Mouse (Mus musculus) spleen, adult 2 months (tissue): Measurements from ENCODE around the gene Tnfaip8l1. TPM values are rescaled to one million over a fixed set of nuclear protein-coding genes. Genes with fewer than 3 reads are reported as not detected.

ENCODE experiments used
- DNase-seq, 2 experiments: peaks; one replicate each; pipeline versions ENCODE4 v3.0.0 to v3.0.0-alpha.2; 2012 to 2021; ENCODE audit warnings: low spot score in 2 of 2, low read depth in 1 of 2
- H3K27ac ChIP-seq: fragments of 200-500 bp; 2 replicates; pipeline ENCODE4 v1.5.1; 2012; ENCODE audit warnings: low read length, inconsistent platforms; ENCODE audit not compliant: insufficient read depth
- H3K27me3 ChIP-seq: fragments of 200-500 bp; 2 replicates; pipeline ENCODE4 v1.6.1; 2012; ENCODE audit warnings: mild to moderate bottlenecking, moderate library complexity, low read length, inconsistent platforms; ENCODE audit not compliant: control insufficient read depth, insufficient read depth
- H3K36me3 ChIP-seq: fragments of 200-500 bp; 2 replicates; pipeline ENCODE4 v1.6.1; 2012; ENCODE audit warnings: mild to moderate bottlenecking, low read length, inconsistent platforms; ENCODE audit not compliant: control insufficient read depth, insufficient read depth
- H3K4me1 ChIP-seq: fragments of 200-500 bp; 2 replicates; pipeline ENCODE4 v1.6.1; 2011; ENCODE audit warnings: inconsistent platforms; ENCODE audit not compliant: control insufficient read depth, insufficient read depth, insufficient read length
- H3K4me3 ChIP-seq: fragments of 200-500 bp; 2 replicates; pipeline ENCODE4 v1.5.1; 2011; ENCODE audit warnings: mild to moderate bottlenecking, inconsistent platforms; ENCODE audit not compliant: insufficient read depth, insufficient read length; ENCODE audit errors: extremely low read depth
- CTCF ChIP-seq: fragments of 200-500 bp; IDR thresholded peaks from 2 replicates; pipeline ENCODE4 v1.5.1; 2011; ENCODE audit warnings: mild to moderate bottlenecking, inconsistent platforms; ENCODE audit not compliant: insufficient read depth, insufficient read length, insufficient replicate concordance; ENCODE audit errors: extremely low read depth
- POLR2A ChIP-seq: fragments of 200-500 bp; IDR thresholded peaks from 2 replicates; pipeline ENCODE4 v1.6.1; 2011; ENCODE audit warnings: low read depth, low read length, inconsistent platforms
- WGBS: fragments of 180-500 bp; shearing (Covaris S2); methylation state at CpG from one replicate; pipeline ENCODE4 v1.1.7; 2018; 5-methylcytosine and 5-hydroxymethylcytosine counted together
- polyA plus RNA-seq: library from polyadenylated mRNA; depleted of rRNA; stranded (reverse); fragments of >200 nt; gene quantifications from 2 replicates; pipeline ENCODE4 v1.2.3, GENCODE M21; 2012

The Tnfaip8l1 gene
- polyA plus RNA-seq, 1 experiment = 7.3 TPM

DNA sequence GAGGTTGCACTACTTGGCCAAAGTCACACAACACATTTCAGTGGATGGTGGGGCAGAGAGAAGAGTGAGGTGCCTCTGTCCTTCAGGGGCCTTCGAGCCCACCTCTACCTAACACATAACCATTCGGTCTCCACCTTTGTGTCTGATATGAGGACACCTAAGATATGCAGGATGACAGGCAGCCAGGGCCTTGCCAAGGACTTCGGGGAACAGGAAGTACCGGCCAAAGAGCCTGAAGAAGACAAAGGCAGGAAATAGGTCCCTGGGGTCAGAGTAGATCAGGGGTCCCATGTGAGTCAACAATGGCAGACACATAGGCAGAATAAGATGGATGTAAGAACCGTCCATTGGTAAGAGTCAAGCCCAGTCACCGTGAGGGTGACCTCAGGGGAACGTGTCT, 25.7 kb upstream of the Tnfaip8l1 start:
- peaks cover 8% of the 10 kb centered on the region for H3K4me1 ChIP-seq
- no peak overlapping the region for H3K27ac ChIP-seq
- no peak for TF ChIP-seq POLR2A
- TF ChIP-seq CTCF = no peak
- WGBS = 80% methylated on average over 7 of the region's 7 CpGs
- H3K4me3 ChIP-seq = no peak overlapping the region
- peaks cover 17% of the 10 kb centered on the region for H3K27me3 ChIP-seq
- H3K36me3 ChIP-seq = no peaks in the 10 kb centered on the region
- DNase-seq = no peak

DNA sequence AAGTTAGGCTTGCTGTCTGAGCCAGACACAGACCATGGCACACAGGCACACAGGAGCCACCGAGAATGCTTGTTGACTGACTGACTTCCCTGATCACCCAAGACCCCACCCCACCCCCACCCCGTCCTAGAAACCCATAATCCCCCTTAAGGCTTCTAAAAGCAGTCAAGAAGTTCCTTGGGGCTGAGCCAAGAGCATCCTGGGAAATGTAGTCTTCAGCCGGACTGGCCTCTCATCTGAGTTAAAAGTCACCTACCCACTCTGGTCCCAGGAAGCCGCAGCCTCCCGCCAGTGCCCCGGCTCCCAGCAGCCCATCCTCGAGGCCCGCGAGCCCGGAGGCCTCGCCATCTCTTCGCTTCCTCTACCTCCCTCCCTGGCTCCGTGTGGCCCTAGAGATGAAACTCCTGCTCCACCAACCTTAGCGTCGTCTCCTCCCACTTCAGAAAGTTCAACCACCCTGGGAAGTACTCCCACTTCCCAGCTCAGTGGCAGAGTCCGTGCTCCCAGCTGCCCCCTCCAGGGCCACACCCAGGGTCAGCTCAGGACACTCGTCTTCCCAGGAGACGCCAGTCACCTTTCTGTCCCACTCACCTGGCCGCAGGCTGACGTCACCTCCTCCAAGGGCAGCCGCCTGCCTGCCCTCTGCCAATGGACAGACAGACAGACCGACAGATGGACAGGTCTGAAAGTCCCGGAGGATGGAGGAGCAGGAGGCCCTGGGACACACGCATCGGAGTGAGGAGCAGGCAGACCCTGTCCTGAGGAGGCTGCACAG, 24.3 kb upstream of the Tnfaip8l1 start:
- Histone ChIP-seq H3K36me3 (no peaks in the 10 kb centered on the region), H3K27me3 (peaks cover 17% of the 10 kb centered on the region), H3K4me3 (no peak overlapping the region), H3K4me1 (peaks cover 8% of the 10 kb centered on the region), H3K27ac (no peak overlapping the region)
- DNase-seq = no peak
- 73% methylated on average over 25 of the region's 25 CpGs for WGBS
- TF ChIP-seq CTCF (no peak), POLR2A (no peak)

DNA sequence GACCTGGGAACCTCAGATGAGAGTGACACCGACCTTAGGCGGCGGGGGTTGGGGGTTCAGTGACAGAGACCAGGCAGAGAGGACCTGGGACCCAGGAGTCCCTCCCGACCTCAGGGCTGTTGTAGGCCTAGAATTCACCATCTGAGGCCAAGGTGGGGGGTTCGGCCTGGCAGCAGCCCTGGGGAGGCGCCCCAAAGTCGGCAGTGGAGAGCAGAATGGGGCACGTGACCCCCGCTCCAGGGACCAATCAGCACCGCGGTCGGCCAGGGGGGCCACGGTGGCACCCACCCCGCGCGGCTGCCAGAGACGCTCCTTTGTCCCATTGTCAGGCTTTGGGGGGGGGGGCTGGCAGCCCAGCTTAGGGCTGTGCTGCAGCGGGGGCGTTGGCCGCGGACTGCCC, 22.9 kb upstream of the Tnfaip8l1 start:
- no peak for DNase-seq
- H3K27ac ChIP-seq = no peak overlapping the region
- TF ChIP-seq POLR2A (no peak), CTCF (no peak)
- peaks cover 3% of the 10 kb centered on the region for H3K4me1 ChIP-seq
- H3K27me3 ChIP-seq = peaks cover 17% of the 10 kb centered on the region
- no peaks in the 10 kb centered on the region for H3K36me3 ChIP-seq
- H3K4me3 ChIP-seq = peak overlapping the region; percentile 48; the same call in 1 of the 2 replicates
- 30% methylated on average over 18 of the region's 21 CpGs for WGBS

DNA sequence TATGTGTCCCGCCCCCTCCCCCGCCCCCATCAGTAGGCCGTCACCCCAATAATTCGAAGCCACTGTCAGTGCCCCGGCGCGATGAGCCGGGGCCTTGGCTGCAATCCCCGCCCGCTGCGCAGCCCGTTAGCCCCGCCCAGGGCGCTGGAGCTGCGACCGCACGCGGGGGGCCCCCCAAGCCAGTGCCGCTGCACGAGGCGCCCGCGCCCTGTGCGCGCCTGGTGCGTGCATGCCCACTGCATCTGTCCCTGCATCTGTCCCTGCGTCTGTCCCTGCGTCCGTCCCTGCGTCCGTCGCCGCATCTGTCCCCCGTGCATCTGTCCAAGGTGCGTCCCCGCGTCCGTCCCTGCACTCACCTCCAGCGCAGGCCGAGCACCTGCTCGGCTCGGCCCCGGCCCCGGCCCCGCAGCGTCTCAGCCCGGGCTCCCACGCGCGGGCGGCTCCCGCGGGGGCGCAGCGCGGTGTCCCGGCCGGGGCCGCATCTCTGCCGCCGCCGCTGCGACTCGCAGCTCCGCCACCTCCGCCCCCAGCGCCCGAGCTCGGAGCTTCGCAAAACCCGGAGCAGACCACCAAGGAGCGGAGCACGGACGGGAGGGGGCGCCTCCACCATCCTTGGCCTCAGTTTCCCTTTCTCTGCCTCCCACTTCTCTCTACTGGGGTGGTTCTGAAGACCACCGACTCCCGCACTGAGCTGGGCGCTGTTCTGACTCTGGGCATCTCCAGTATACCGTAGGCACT, 22.2 kb upstream of the Tnfaip8l1 start, which contains the start of gene Sema6b:
Gene Sema6b (minus strand): TSS at position 486 of the 738 bp plus-strand sequence.
- Histone ChIP-seq H3K27ac (no peak within 1 kb of the TSS), H3K4me3 (peak within 1 kb of the TSS; percentile 48; the same call in 1 of the 2 replicates), H3K27me3 (peaks cover 17% of the 10 kb centered on the region), H3K4me1 (peaks cover 3% of the 10 kb centered on the region), H3K36me3 (no peaks in the 10 kb centered on the region)
- 3% methylated on average over 77 of the region's 79 CpGs for WGBS
- DNase-seq = peak in 1 of 2 experiments; percentile 40
- no peak for TF ChIP-seq POLR2A
- no peak for TF ChIP-seq CTCF

- Histone ChIP-seq H3K27ac (no peak overlapping the region), H3K36me3 (no peaks in the 10 kb centered on the region), H3K27me3 (peaks cover 17% of the 10 kb centered on the region), H3K4me1 (peaks cover 3% of the 10 kb centered on the region), H3K4me3 (peak overlapping the region; percentile 25)
- TF ChIP-seq CTCF = no peak
- no peak for TF ChIP-seq POLR2A
- no peak for DNase-seq
- 7% methylated on average over 47 of the region's 47 CpGs for WGBS
Measured at GRCm38 (mm10) chr17:56141702-56142605, 20.3 kb upstream of the Tnfaip8l1 start.

DNA sequence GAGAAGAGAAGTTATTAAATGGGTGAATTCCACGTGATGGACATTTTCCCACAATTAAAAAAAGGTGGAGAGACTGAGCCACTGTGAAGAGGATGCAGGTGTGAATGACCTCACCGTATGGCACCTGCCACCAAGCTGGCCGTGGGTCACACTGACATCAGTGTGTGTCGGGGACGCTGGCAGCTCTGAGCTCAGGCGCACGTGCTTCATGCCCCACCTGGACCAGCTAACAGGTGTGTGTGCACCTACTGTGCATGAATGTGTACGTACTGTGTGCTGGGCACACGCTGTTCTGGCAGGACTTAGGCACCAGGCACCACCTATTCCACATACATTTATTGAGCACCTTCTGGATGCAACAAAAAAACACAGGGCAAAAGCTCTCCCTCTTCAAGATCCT, 17.7 kb upstream of the Tnfaip8l1 start:
- no peaks in the 10 kb centered on the region for H3K36me3 ChIP-seq
- peaks cover 10% of the 10 kb centered on the region for H3K4me1 ChIP-seq
- 71% methylated on average over 9 of the region's 9 CpGs for WGBS
- H3K27me3 ChIP-seq = peaks cover 13% of the 10 kb centered on the region
- TF ChIP-seq CTCF (no peak), POLR2A (no peak)
- no peak overlapping the region for H3K27ac ChIP-seq
- no peak overlapping the region for H3K4me3 ChIP-seq
- no peak for DNase-seq
